Mouse (Mus musculus) small intestine, adult 2 months (tissue): ENCODE data around the gene Armc10.

Source experiments
- CTCF ChIP-seq: fragments of 200-500 bp; IDR thresholded peaks from 2 replicates; pipeline ENCODE4 v1.5.1; 2012; ENCODE audit warnings: low read depth, mild to moderate bottlenecking, control low read depth, inconsistent platforms, low read length, moderate library complexity, mixed read lengths; ENCODE audit not compliant: insufficient replicate concordance, insufficient read length; ENCODE audit errors: extremely low read depth
- POLR2A ChIP-seq: fragments of 200-500 bp; IDR thresholded peaks from 2 replicates; pipeline ENCODE4 v1.6.1; 2012; ENCODE audit warnings: low read depth, mild to moderate bottlenecking, control low read depth, inconsistent platforms, low read length, moderate library complexity

DNA sequence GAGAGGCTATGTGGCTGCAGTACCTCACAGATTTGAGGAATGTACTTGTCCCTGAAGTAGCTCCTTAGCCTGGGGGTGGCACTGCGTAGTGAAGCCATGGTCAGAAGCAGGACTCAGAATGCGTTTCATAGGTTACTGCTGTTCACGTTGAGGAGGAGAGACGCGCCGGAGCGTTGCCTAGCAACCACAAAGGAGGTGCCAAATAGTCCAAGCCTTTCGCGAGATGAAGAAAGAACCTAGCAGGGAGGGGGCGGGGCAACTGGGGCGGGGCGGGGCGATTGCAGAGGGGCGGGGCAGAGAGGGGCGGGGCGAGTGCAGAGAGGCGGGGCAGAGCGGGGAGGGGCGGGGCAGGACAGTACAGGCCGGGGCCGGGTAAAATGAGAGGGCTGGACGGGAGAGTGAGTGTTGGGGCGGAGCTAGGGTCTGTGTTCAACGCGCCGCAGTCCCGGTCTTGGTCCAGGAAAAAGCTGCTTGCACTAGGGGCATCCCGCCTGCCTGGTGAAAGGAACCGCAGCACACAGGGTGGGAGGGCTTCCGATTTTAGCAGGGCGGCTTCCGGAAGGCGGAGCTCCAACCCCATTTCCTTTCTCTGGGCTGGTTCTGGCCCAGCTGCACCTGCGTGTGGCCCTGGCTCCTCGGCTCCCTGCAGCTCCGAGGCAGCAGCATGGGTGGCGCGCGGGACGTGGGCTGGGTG lies at the start of gene Armc10, which contains the start of gene Fbxl13:
- TF ChIP-seq CTCF: no peak
- TF ChIP-seq POLR2A: peak; percentile 58; the same call in 1 of the 2 replicates
